In the genomic region with DNA sequence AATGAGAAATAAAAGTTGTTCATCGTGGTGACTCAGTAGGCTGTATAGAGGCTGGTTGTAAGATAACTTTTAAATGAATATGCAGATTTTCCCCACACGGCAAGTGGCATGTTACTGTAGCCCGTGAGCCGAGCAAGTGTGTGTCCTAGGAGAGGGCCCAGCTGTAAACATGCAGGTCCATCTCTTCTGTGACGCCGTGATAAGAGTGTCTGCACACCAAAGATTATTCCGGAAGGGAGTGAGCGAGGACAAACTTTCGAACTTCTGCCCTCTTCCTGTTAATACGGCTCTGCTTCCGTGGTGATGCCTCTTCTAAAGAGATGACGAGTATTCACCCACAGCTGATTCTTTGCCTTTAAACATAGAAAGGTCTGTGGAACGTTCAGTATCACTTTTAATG, we compare ENCODE assay signal across 8 mouse cellular contexts. TPM values are rescaled to one million over a fixed set of nuclear protein-coding genes. Genes with fewer than 3 reads are reported as not detected.
DNase-seq lines count a peak whose midpoint lies in the region; ATAC-seq and TF ChIP-seq lines count a peak whose summit lies in the region.

No protein-coding gene starts in this region.

- no peaks in the 10 kb centered on the region for H3K9me3 ChIP-seq in forebrain, embryonic 12.5 days
- no peaks in the 10 kb centered on the region for H3K9me3 ChIP-seq in forebrain, embryonic 16.5 days (ENCODE audit: control insufficient read depth, low read length)
- no peaks in the 10 kb centered on the region for H3K9me3 ChIP-seq in hindbrain, postnatal 0 days (ENCODE audit: low read length)
- H3K9me3 ChIP-seq in midbrain, embryonic 14.5 days (ENCODE audit: control insufficient read depth, low read length) = no peaks in the 10 kb centered on the region

- peak; percentile 95 for DNase-seq in MEL-GATA-1-ER (ENCODE audit: extremely low read depth, low read depth)
- DNase-seq in hindbrain, postnatal 0 days (ENCODE audit: low spot score) = no peak
- no peak for DNase-seq in midbrain, embryonic 14.5 days
- no peak for DNase-seq in adrenal gland, postnatal 10 days
- no peak for DNase-seq in retina, postnatal 1 day
- no peak for DNase-seq in adrenal gland, postnatal 4 days (ENCODE audit: low spot score in 2 of 2)

- no peak for ATAC-seq in forebrain, embryonic 12.5 days (ENCODE audit: low FRiP score)
- ATAC-seq in forebrain, embryonic 16.5 days = no peak
- ATAC-seq in hindbrain, postnatal 0 days = no peak
- no peak for ATAC-seq in midbrain, embryonic 14.5 days (ENCODE audit: low FRiP score, low TSS enrichment)

- TF ChIP-seq CTCF in hindbrain, postnatal 0 days (IDR thresholded peaks at IDR 0.05; ENCODE audit: low read depth) = no peak

- peaks cover 11% of the 10 kb centered on the region for H3K4me1 ChIP-seq in forebrain, embryonic 12.5 days
- H3K4me1 ChIP-seq in forebrain, embryonic 16.5 days (replicated peaks; ENCODE audit: control insufficient read depth, insufficient read depth, low read length) = peaks cover 10% of the 10 kb centered on the region
- no peaks in the 10 kb centered on the region for H3K4me1 ChIP-seq in hindbrain, postnatal 0 days (ENCODE audit: insufficient read depth, low read length)
- peaks cover 11% of the 10 kb centered on the region for H3K4me1 ChIP-seq in midbrain, embryonic 14.5 days (ENCODE audit: control insufficient read depth, insufficient read depth, low read length)

- no peak overlapping the region for H3K27ac ChIP-seq in forebrain, embryonic 12.5 days
- H3K27ac ChIP-seq in forebrain, embryonic 16.5 days (ENCODE audit: low read length) = no peak overlapping the region
- H3K27ac ChIP-seq in hindbrain, postnatal 0 days = no peak overlapping the region
- no peak overlapping the region for H3K27ac ChIP-seq in midbrain, embryonic 14.5 days (replicated peaks; ENCODE audit: low read depth, low read length)

- WGBS in forebrain, embryonic 12.5 days = 91% methylated on average over 13 of the region's 13 CpGs
- 88% methylated on average over 13 of the region's 13 CpGs for WGBS in forebrain, embryonic 16.5 days
- 88% methylated on average over 13 of the region's 13 CpGs for WGBS in hindbrain, postnatal 0 days
- WGBS in midbrain, embryonic 14.5 days = 88% methylated on average over 13 of the region's 13 CpGs

- H3K9ac ChIP-seq in forebrain, embryonic 12.5 days = no peak overlapping the region
- H3K9ac ChIP-seq in forebrain, embryonic 16.5 days (replicated peaks; ENCODE audit: low read depth, low read length) = no peak overlapping the region
- H3K9ac ChIP-seq in hindbrain, postnatal 0 days (replicated peaks; ENCODE audit: low read length) = peak overlapping the region; percentile 75; the same call in 1 of the 2 replicates
- no peak overlapping the region for H3K9ac ChIP-seq in midbrain, embryonic 14.5 days (replicated peaks; ENCODE audit: low read length)

- H3K4me3 ChIP-seq in forebrain, embryonic 12.5 days (replicated peaks) = no peak overlapping the region
- no peak overlapping the region for H3K4me3 ChIP-seq in forebrain, embryonic 16.5 days (replicated peaks; ENCODE audit: low read length)
- H3K4me3 ChIP-seq in hindbrain, postnatal 0 days (ENCODE audit: low read length) = peak overlapping the region; percentile 71; the same call in 1 of the 2 replicates
- H3K4me3 ChIP-seq in midbrain, embryonic 14.5 days (replicated peaks; ENCODE audit: low read depth, low read length) = no peak overlapping the region

- H3K4me2 ChIP-seq in forebrain, embryonic 12.5 days = peak overlapping the region; percentile 77; the same call in 1 of the 2 replicates
- no peak overlapping the region for H3K4me2 ChIP-seq in forebrain, embryonic 16.5 days (ENCODE audit: low read length)
- peak overlapping the region; percentile 88; the same call in 1 of the 2 replicates for H3K4me2 ChIP-seq in hindbrain, postnatal 0 days (ENCODE audit: low read depth, low read length)
- H3K4me2 ChIP-seq in midbrain, embryonic 14.5 days (ENCODE audit: low read length) = peak overlapping the region; percentile 80

- H3K36me3 ChIP-seq in forebrain, embryonic 12.5 days (replicated peaks) = no peaks in the 10 kb centered on the region
- H3K36me3 ChIP-seq in forebrain, embryonic 16.5 days (ENCODE audit: control insufficient read depth, insufficient read depth) = no peaks in the 10 kb centered on the region
- no peaks in the 10 kb centered on the region for H3K36me3 ChIP-seq in hindbrain, postnatal 0 days (ENCODE audit: insufficient read depth, low read length)
- no peaks in the 10 kb centered on the region for H3K36me3 ChIP-seq in midbrain, embryonic 14.5 days (ENCODE audit: control insufficient read depth, insufficient read depth, low read length)

- no peaks in the 10 kb centered on the region for H3K27me3 ChIP-seq in forebrain, embryonic 12.5 days
- no peaks in the 10 kb centered on the region for H3K27me3 ChIP-seq in forebrain, embryonic 16.5 days (replicated peaks; ENCODE audit: control insufficient read depth, insufficient read depth, low read length)
- H3K27me3 ChIP-seq in hindbrain, postnatal 0 days (ENCODE audit: insufficient read depth, low read length) = no peaks in the 10 kb centered on the region
- H3K27me3 ChIP-seq in midbrain, embryonic 14.5 days (ENCODE audit: control insufficient read depth, insufficient read depth, low read length) = no peaks in the 10 kb centered on the region

RNA-seq across cellular contexts. Expression of a gene that starts 1.4 kb away (rescaled TPM):
- 44.7 and 46.2 TPM in 2 replicates for polyA plus RNA-seq in forebrain, embryonic 12.5 days (2016; fragmentation: Nextera tagmentation; extraction: Ambion mirVana)
- polyA plus RNA-seq in forebrain, embryonic 16.5 days (2015; fragmentation: Nextera tagmentation; extraction: Ambion mirVana) = 49.6 and 50.9 TPM in 2 replicates
- 21.0 and 24.7 TPM in 2 replicates for total RNA-seq in hindbrain, postnatal 0 days (2014; rRNA removed)
- 34.9 and 37.7 TPM in 2 replicates for polyA plus RNA-seq in hindbrain, postnatal 0 days (2015; fragmentation: Nextera tagmentation; extraction: Ambion mirVana)
- polyA plus RNA-seq in midbrain, embryonic 14.5 days (2014; fragmentation: Nextera tagmentation; extraction: Ambion mirVana) = 37.0 and 48.9 TPM in 2 replicates
- total RNA-seq in adrenal gland, postnatal 10 days (2021) = 10 to 100 TPM; 30.1 to 32.9 TPM
- total RNA-seq in adrenal gland, postnatal 4 days (2021) = 10 to 100 TPM; 39.8 to 42.7 TPM
